Mouse (Mus musculus): ENCODE results near the gene Dhx32. TPM values are rescaled to one million over a fixed set of nuclear protein-coding genes. Genes with fewer than 3 reads are reported as not detected.

Gene Dhx32
- polyA plus RNA-seq, 1 experiment, result 1.7 TPM

DNA sequence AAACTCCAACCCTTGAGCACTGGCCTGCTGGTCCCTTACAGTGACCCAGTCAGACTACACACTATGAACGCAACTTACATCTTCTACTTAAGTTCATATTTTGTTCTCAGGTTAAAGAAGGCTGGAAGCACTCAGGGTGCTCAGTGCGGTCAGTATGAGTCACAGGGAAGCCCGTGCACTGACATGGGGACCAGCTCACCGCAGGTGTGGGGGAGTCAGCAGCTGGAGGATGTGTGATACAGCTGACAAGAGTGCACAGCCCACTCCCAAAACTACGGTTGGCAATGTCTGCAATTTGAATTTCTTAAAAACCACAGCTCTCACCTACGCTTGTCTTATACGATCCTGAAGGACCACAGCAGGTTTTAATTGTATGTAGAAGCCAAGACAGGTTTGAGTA, 42.0 kb downstream of the Dhx32 start:
- TF ChIP-seq GATA1 (IDR thresholded peaks at IDR 0.05; ENCODE audit: borderline replicate concordance, low read length), result no peak
- TF ChIP-seq FLI1 (IDR thresholded peaks at IDR 0.05; ENCODE audit: low read length), result no peak
- Histone ChIP-seq H3K4me1 (peaks cover 19% of the 10 kb centered on the region), H3K9me3 (no peaks in the 10 kb centered on the region), H3K4me3 (replicated peaks) (no peak overlapping the region), H3K36me3 (replicated peaks; ENCODE audit: low read length) (peaks cover 28% of the 10 kb centered on the region), H3K27me3 (replicated peaks) (peaks cover 8% of the 10 kb centered on the region)

DNA sequence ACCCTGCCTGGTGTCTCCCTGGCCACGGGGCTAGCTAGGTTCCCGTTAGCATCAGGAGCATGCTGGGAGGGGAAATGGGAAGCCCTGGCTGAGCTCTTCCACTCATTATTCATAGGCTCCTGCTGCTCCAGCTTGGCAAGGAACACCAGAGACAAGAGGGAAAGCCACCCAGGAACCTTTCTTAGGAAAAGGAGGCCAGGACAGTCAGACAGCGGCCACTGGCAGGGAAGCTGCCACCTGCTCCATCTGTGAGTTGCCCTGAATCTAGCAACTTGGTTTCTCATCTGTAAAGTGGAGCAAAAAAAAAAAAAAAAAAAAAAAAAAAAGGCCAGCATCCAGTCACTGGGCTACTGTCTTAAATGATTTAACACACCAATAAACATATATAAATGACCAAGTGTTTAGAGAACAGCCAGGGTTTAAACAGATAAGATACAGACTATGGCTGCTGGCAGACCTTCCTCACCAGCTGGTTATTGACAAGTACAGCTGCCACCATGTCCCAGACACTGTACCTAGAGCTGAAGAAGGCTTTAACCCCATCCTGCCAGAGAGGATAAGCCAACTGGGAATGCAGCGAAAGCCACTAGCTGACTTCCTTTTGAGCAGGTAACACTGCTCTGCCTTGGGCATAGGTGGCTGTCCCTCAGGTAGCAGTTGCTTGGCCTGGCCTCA, 50.4 kb downstream of the Dhx32 start:
- peaks cover 2% of the 10 kb centered on the region for H3K27me3 ChIP-seq (replicated peaks)
- TF ChIP-seq FLI1 (IDR thresholded peaks at IDR 0.05; ENCODE audit: low read length) (no peak), GATA1 (IDR thresholded peaks at IDR 0.05; ENCODE audit: borderline replicate concordance, low read length) (no peak)
- peaks cover 22% of the 10 kb centered on the region for H3K36me3 ChIP-seq (replicated peaks; ENCODE audit: low read length)

DNA sequence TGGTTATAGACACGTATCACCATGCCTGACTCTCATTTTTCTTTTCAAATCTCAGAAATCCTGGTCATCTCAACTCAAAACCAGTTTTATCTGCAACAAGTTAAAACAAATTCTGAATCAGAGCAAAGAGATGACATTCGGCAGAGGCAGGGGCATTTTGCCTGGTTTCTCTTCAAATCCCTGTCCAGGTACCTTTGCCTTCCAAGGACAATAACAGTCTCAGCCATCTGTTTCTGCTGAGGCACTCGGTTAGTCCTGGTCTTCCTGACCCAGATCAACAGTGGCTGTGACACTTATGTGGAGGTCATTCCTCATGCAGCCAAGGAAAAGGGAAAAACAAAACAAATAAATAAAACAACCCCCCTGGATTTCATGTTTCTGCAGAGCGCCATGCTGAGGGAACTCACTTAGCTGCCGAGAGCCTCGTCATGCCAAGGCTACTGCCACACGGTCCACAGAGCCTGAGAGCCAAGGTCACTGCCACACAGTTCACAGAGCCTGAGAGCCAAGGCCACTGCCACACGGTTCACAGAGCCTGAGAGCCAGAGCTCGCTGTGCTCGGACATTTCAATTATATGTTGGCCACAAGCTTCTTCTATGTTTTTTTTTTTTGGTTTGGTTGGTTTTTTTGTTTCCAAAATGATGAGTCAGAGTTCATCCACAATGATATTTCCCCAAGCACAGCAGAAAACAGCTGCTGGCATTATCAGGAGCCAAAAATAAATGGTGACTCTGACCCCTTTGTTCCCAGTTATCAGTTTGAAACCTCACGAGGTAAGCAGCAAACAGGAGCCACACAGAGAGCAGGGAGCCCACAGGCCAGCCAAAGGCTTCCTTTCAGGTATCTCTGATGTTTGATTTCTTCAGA, 52.0 kb downstream of the Dhx32 start:
- peaks cover 2% of the 10 kb centered on the region for H3K27me3 ChIP-seq (replicated peaks)
- peaks cover 48% of the 10 kb centered on the region for H3K4me1 ChIP-seq
- H3K4me3 ChIP-seq (replicated peaks), result peak overlapping the region; percentile 76
- TF ChIP-seq GATA1 (IDR thresholded peaks at IDR 0.05; ENCODE audit: borderline replicate concordance, low read length), result no peak
- TF ChIP-seq FLI1 (IDR thresholded peaks at IDR 0.05; ENCODE audit: low read length), result no peak
- peaks cover 20% of the 10 kb centered on the region for H3K36me3 ChIP-seq (replicated peaks; ENCODE audit: low read length)
- no peaks in the 10 kb centered on the region for H3K9me3 ChIP-seq

More for the DNA sequence above, 50.4 kb downstream of the Dhx32 start:
- no peaks in the 10 kb centered on the region for H3K9me3 ChIP-seq
- peaks cover 36% of the 10 kb centered on the region for H3K4me1 ChIP-seq
- H3K4me3 ChIP-seq (replicated peaks), result no peak overlapping the region

DNA sequence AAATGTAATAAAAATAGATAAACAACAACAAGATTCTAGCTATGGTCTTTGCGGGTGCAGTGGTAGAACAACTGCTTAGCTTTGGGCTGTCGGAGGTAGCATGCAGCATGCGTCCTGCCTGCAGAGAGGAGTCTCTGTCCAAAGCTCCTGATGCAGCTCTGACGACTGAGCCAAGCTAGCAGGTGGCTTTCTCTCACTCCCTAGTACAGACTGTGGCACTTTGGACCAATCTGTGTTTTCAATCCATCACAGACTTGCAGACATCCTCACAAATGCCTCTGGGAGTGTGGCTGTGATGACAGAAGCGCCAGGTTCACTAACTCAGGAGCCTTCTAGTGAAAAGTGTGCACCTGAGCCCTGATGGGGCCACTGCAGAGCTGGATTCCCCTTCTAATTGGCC, 53.2 kb downstream of the Dhx32 start:
- H3K9me3 ChIP-seq, result no peaks in the 10 kb centered on the region
- TF ChIP-seq GATA1 (IDR thresholded peaks at IDR 0.05; ENCODE audit: borderline replicate concordance, low read length) (no peak), FLI1 (IDR thresholded peaks at IDR 0.05; ENCODE audit: low read length) (no peak)
- peaks cover 48% of the 10 kb centered on the region for H3K4me1 ChIP-seq
- H3K27me3 ChIP-seq (replicated peaks), result peaks cover under 1% of the 10 kb centered on the region
- peaks cover 30% of the 10 kb centered on the region for H3K36me3 ChIP-seq (replicated peaks; ENCODE audit: low read length)
- H3K4me3 ChIP-seq (replicated peaks), result no peak overlapping the region

DNA sequence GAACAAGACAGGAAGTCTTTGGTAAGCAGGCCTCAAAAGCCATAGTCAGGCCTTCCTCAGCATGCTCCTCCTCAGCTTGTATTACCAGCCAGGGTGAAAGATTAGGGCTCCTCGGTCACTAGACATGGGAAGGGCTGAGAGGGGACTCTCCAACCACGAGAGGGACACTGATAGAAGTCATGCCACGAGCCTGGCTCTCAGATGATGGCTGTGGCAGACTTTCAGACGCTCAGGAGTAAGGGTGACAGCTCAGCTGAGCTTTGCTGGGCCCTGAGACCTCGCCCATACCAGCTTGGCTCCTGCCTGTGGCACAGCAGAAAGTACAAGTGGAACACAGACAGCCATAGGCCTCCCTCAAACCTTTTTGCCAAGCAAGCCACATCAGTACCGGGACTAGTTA, 55.5 kb downstream of the Dhx32 start:
- no peaks in the 10 kb centered on the region for H3K9me3 ChIP-seq
- no peaks in the 10 kb centered on the region for H3K27me3 ChIP-seq (replicated peaks)
- peaks cover 37% of the 10 kb centered on the region for H3K36me3 ChIP-seq (replicated peaks; ENCODE audit: low read length)
- H3K4me3 ChIP-seq (replicated peaks), result no peak overlapping the region
- peaks cover 42% of the 10 kb centered on the region for H3K4me1 ChIP-seq
- TF ChIP-seq GATA1 (IDR thresholded peaks at IDR 0.05; ENCODE audit: borderline replicate concordance, low read length) (no peak), FLI1 (IDR thresholded peaks at IDR 0.05; ENCODE audit: low read length) (no peak)

DNA sequence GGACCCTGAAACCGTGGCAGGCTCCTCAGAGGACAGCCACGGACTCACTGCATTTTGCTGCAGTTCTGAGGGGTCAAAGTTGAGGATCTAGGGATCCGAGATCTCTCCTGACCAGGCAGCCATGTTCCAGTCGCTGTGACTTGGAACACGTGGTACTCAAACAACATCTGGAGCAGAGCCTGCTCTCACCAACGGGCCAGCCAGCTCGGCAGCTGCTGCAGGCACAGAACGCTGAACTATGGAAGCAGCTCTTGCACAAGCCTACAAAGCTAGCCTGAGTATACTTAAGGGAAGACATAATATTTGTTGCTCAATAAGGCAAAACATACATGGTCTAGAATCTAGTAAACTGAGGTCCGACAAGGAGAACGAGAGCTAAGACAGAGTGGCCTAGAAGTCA, 57.0 kb downstream of the Dhx32 start:
- TF ChIP-seq FLI1 (IDR thresholded peaks at IDR 0.05; ENCODE audit: low read length), result no peak
- no peak for TF ChIP-seq GATA1 (IDR thresholded peaks at IDR 0.05; ENCODE audit: borderline replicate concordance, low read length)
- no peaks in the 10 kb centered on the region for H3K9me3 ChIP-seq
- H3K36me3 ChIP-seq (replicated peaks; ENCODE audit: low read length), result peaks cover 52% of the 10 kb centered on the region
- no peak overlapping the region for H3K4me3 ChIP-seq (replicated peaks)
- H3K27me3 ChIP-seq (replicated peaks), result no peaks in the 10 kb centered on the region
- H3K4me1 ChIP-seq, result peaks cover 28% of the 10 kb centered on the region

DNA sequence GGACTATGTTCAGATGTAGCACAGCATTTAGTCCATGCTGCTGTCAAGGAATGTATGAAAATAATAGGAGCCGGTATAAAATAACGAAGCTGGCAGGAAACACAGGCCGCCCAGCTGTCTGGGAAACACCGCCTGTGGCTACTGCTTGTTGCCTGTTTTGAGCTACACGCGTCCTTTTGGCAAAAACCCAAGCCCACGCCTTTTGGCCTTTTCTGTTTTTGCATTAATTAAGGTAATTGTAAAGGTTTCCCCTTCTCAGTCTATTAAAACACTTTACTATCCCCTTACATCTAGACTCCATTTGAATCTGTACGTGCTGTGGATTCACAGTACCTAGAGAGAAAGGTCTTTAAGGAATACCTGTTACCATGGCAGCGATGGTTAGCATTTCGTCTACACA, 57.7 kb downstream of the Dhx32 start:
- H3K9me3 ChIP-seq, result no peaks in the 10 kb centered on the region
- peaks cover 21% of the 10 kb centered on the region for H3K4me1 ChIP-seq
- H3K4me3 ChIP-seq (replicated peaks), result no peak overlapping the region
- H3K27me3 ChIP-seq (replicated peaks), result no peaks in the 10 kb centered on the region
- H3K36me3 ChIP-seq (replicated peaks; ENCODE audit: low read length), result peaks cover 59% of the 10 kb centered on the region
- no peak for TF ChIP-seq FLI1 (IDR thresholded peaks at IDR 0.05; ENCODE audit: low read length)

DNA sequence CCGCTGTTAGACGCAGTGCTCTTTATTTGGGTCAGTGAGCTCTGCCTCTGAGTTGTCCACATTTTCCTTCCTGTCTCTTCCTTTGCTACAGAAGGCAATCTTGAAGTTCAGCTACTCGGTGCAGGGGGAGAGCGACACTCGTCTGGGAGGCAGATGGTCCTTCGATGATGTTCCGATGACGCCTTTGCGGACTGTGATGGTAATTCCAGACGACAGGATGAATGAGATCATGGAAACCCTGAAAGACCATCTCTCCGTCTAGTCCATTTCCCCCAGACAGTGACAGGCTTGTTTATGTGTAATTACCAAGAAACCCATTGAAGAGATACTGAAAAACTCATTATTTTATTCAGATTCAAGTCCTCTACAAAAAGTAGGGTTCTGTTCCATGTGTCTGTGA, 61.9 kb downstream of the Dhx32 start:
- H3K4me1 ChIP-seq, result no peaks in the 10 kb centered on the region
- peaks cover 100% of the 10 kb centered on the region for H3K36me3 ChIP-seq (replicated peaks; ENCODE audit: low read length)
- TF ChIP-seq FLI1 (IDR thresholded peaks at IDR 0.05; ENCODE audit: low read length) (no peak), GATA1 (IDR thresholded peaks at IDR 0.05; ENCODE audit: borderline replicate concordance, low read length) (no peak)
- no peak overlapping the region for H3K4me3 ChIP-seq (replicated peaks)
- H3K9me3 ChIP-seq, result no peaks in the 10 kb centered on the region
- no peaks in the 10 kb centered on the region for H3K27me3 ChIP-seq (replicated peaks)

DNA sequence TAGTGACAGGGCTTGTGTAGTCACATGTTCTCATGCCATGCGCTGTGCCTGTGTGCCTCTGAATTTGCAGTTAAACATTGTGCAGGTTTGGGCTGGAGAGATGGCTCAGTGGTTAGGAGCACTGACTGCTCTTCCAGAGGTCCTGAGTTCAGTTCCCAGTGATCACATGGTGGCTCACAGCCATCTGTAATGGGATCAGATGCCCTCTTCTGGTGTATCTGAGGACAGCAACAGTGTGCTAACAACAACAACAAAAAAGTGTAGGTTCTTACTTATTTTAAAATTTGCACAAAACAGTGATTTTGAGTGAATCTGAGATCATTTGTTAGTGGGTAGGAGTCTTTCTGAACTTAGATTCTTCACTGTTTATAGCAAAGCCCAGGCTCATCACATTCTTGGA, 63.9 kb downstream of the Dhx32 start:
- no peak overlapping the region for H3K4me3 ChIP-seq (replicated peaks)
- no peaks in the 10 kb centered on the region for H3K27me3 ChIP-seq (replicated peaks)
- peaks cover 100% of the 10 kb centered on the region for H3K36me3 ChIP-seq (replicated peaks; ENCODE audit: low read length)
- peaks cover 9% of the 10 kb centered on the region; the same call in 1 of the 2 replicates for H3K4me1 ChIP-seq
- TF ChIP-seq FLI1 (IDR thresholded peaks at IDR 0.05; ENCODE audit: low read length), result no peak
- H3K9me3 ChIP-seq, result no peaks in the 10 kb centered on the region

DNA sequence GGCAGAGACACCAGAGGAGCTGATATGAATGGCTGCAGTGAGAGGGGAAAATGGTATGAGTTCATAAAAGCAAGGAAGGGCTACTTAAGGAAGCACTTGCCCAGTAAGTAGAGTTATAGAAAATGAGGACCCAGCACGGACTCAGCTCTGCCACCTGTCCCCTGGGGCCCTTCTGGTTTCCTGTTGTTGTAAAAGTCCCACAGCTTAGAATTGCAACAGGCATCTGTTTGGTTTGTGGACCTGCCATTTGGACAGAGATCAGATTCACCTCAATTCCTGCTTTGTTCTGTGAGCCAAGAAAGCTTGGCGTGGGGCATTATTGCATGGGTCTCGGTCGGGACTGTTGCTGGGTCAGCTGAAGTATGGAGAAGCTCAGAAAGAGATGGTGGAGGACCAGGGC, 67.1 kb downstream of the Dhx32 start:
- Histone ChIP-seq H3K36me3 (replicated peaks; ENCODE audit: low read length) (peaks cover 87% of the 10 kb centered on the region), H3K4me3 (replicated peaks) (no peak overlapping the region), H3K27me3 (replicated peaks) (no peaks in the 10 kb centered on the region), H3K9me3 (no peaks in the 10 kb centered on the region), H3K4me1 (peaks cover 17% of the 10 kb centered on the region)
- TF ChIP-seq FLI1 (IDR thresholded peaks at IDR 0.05; ENCODE audit: low read length) (no peak), GATA1 (IDR thresholded peaks at IDR 0.05; ENCODE audit: borderline replicate concordance, low read length) (no peak)
